Mouse (Mus musculus) CD4-positive, CD25-positive, alpha-beta regulatory T cell, adult 4 months (primary cell): Measurements from ENCODE around the gene Wdfy2. TPM values are rescaled to one million over a fixed set of nuclear protein-coding genes. Genes with fewer than 3 reads are reported as not detected.
A peak's percentile ranks its signal among the peaks of the same experiment; 100 is the strongest.
"Not testable (repeated sequence)": the region's sequence is repeated elsewhere in the genome, so short reads cannot be mapped to it uniquely, and the experiment has no call there.

ENCODE experiments used
- ATAC-seq: one replicate; pipeline ENCODE4 v1.8.0; 2017
- polyA plus RNA-seq, 2 experiments: library from polyadenylated mRNA; unstranded; fragments of 100-300 nt; shearing (Covaris generic); gene quantifications; one replicate each; pipeline ENCODE4 v1.2.1; 2017

Wdfy2 gene
- 1 to 10 TPM; 4.5 to 6.2 TPM for polyA plus RNA-seq

- no peak for ATAC-seq
Observed at GRCm38 (mm10) chr14:62837641-62838252, at the start of gene Wdfy2. Wdfy2 (plus strand) TSS chr14:62837678.

GRCm38 (mm10) chr14:62789282-62789681 lies 48.2 kb upstream of the Wdfy2 start:
- ATAC-seq, result no peak

GRCm38 (mm10) chr14:62795719-62796118 lies 41.8 kb upstream of the Wdfy2 start:
- ATAC-seq, result no peak

- peak; percentile 92 for ATAC-seq
Observed at GRCm38 (mm10) chr14:62798608-62799101, 38.8 kb upstream of the Wdfy2 start.

- no peak for ATAC-seq
Observed at GRCm38 (mm10) chr14:62800791-62801190, 36.7 kb upstream of the Wdfy2 start.

GRCm38 (mm10) chr14:62803204-62803603 lies 34.3 kb upstream of the Wdfy2 start:
- no peak for ATAC-seq

- ATAC-seq, result no peak
Observed at GRCm38 (mm10) chr14:62806921-62807320, 30.6 kb upstream of the Wdfy2 start.

GRCm38 (mm10) chr14:62808661-62809523 lies 28.6 kb upstream of the Wdfy2 start:
- ATAC-seq, result no peak

GRCm38 (mm10) chr14:62812765-62813164 lies 24.7 kb upstream of the Wdfy2 start:
- no peak for ATAC-seq

GRCm38 (mm10) chr14:62814567-62814966 lies 22.9 kb upstream of the Wdfy2 start:
- no peak for ATAC-seq

- ATAC-seq, result no peak
Observed at GRCm38 (mm10) chr14:62816827-62817226, 20.7 kb upstream of the Wdfy2 start.

GRCm38 (mm10) chr14:62825575-62826332 lies 11.7 kb upstream of the Wdfy2 start:
- ATAC-seq, result no peak

- no peak for ATAC-seq
Observed at GRCm38 (mm10) chr14:62829291-62829690, 8.2 kb upstream of the Wdfy2 start.

- ATAC-seq, result no peak
Observed at GRCm38 (mm10) chr14:62831691-62832275, 5.7 kb upstream of the Wdfy2 start.

GRCm38 (mm10) chr14:62833036-62833435 lies 4.4 kb upstream of the Wdfy2 start:
- no peak for ATAC-seq

- no peak for ATAC-seq
Observed at GRCm38 (mm10) chr14:62833541-62833940, 3.9 kb upstream of the Wdfy2 start.

- not testable (repeated sequence) for ATAC-seq
Observed at GRCm38 (mm10) chr14:62835737-62836136, 1.7 kb upstream of the Wdfy2 start.

- ATAC-seq, result peak; percentile 89
Observed at GRCm38 (mm10) chr14:62836926-62837640, 395 bp upstream of the Wdfy2 start.

- ATAC-seq, result no peak
Observed at GRCm38 (mm10) chr14:62838336-62838735, 858 bp downstream of the Wdfy2 start.

- no peak for ATAC-seq
Observed at GRCm38 (mm10) chr14:62841726-62842125, 4.2 kb downstream of the Wdfy2 start.

- ATAC-seq, result no peak
Observed at GRCm38 (mm10) chr14:62842495-62842894, 5.0 kb downstream of the Wdfy2 start.

GRCm38 (mm10) chr14:62842976-62843375 lies 5.5 kb downstream of the Wdfy2 start:
- no peak for ATAC-seq
